Mouse (Mus musculus): ENCODE measurements at regions not wholly inside any gene's neighbourhood (a gene's known extent, or its start where the extent isn't known, plus 50 kb on each side); places are given as distances from the start of the nearest gene placed in this dataset.

- TF ChIP-seq CTCF (IDR thresholded peaks at IDR 0.05; ENCODE audit: control insufficient read depth, insufficient read depth, insufficient replicate concordance, low read depth, low read length) (no peak), POLR2A (IDR thresholded peaks at IDR 0.05; ENCODE audit: control insufficient read depth, low read depth, low read length) (no peak)
These were observed 345.2 kb upstream of the Trib2 start for GRCm38 (mm10) chr12:16161947-16162346.
